ENCODE assay signal across 21 mouse cellular contexts in genomic region chr13:63879105-63879863, GRCm38 (mm10).
DNase-seq lines count a peak whose midpoint lies in the region; ATAC-seq and TF ChIP-seq lines count a peak whose summit lies in the region.
"Had no signal": no experiment of that assay in that cellular context is flagged by ENCODE, and none has a peak within 500 bp of the region (broad histone marks: within the 10 kb centered on the region; RNA-seq: fewer than 3 reads in every experiment).

No protein-coding gene starts in this region.

- no peak overlapping the region for H3K27ac ChIP-seq in forebrain, embryonic 13.5 days
- H3K27ac ChIP-seq in forebrain, embryonic 16.5 days (ENCODE audit: low read length), result no peak overlapping the region
- no peak overlapping the region; the same call in 1 of the 2 replicates for H3K27ac ChIP-seq in midbrain, embryonic 11.5 days (ENCODE audit: low read depth, low read length)
- H3K27ac ChIP-seq in midbrain, postnatal 0 days (ENCODE audit: low read depth, low read length), result no peak overlapping the region
- H3K27ac ChIP-seq in embryonic facial prominence, embryonic 13.5 days, result no peak overlapping the region
- 0 out of 2 replicates have a peak overlapping the region, but pooled peaks have one; percentile 7 for H3K27ac ChIP-seq in stomach, embryonic 14.5 days (ENCODE audit: low read length)
- H3K27ac ChIP-seq: forebrain, embryonic 10.5 days had no signal

- peak; percentile 58; the same call in 1 of the 2 replicates for ATAC-seq in forebrain, embryonic 13.5 days
- no peak; the same call in 1 of the 2 replicates for ATAC-seq in forebrain, embryonic 16.5 days
- ATAC-seq in midbrain, embryonic 11.5 days (ENCODE audit: low FRiP score), result peak; percentile 48; the same call in 1 of the 2 replicates
- no peak for ATAC-seq in midbrain, postnatal 0 days (ENCODE audit: low FRiP score)
- ATAC-seq in embryonic facial prominence, embryonic 13.5 days (ENCODE audit: insufficient number of reproducible peaks, insufficient read depth, low FRiP score, low TSS enrichment, low read depth), result peak; percentile 56; the same call in 1 of the 2 replicates
- peak; percentile 61 for ATAC-seq in stomach, embryonic 14.5 days (ENCODE audit: insufficient number of reproducible peaks, insufficient read depth, low FRiP score, low read depth)
- ATAC-seq: hindbrain, embryonic 16.5 days; intestine, postnatal 0 days; Patski had no signal

- no peak overlapping the region for H3K9ac ChIP-seq in forebrain, embryonic 13.5 days
- H3K9ac ChIP-seq in forebrain, embryonic 16.5 days (replicated peaks; ENCODE audit: low read depth, low read length), result no peak overlapping the region
- H3K9ac ChIP-seq in midbrain, embryonic 11.5 days (ENCODE audit: low read length), result no peak overlapping the region
- no peak overlapping the region for H3K9ac ChIP-seq in midbrain, postnatal 0 days (replicated peaks; ENCODE audit: low read length, poor library complexity, severe bottlenecking)
- no peak overlapping the region for H3K9ac ChIP-seq in embryonic facial prominence, embryonic 13.5 days
- H3K9ac ChIP-seq in stomach, embryonic 14.5 days (replicated peaks; ENCODE audit: low read depth, low read length), result no peak overlapping the region

- no peaks in the 10 kb centered on the region for H3K36me3 ChIP-seq in forebrain, embryonic 13.5 days (ENCODE audit: poor library complexity, severe bottlenecking)
- no peaks in the 10 kb centered on the region for H3K36me3 ChIP-seq in forebrain, embryonic 16.5 days (ENCODE audit: control insufficient read depth, insufficient read depth)
- no peaks in the 10 kb centered on the region for H3K36me3 ChIP-seq in midbrain, embryonic 11.5 days (ENCODE audit: control insufficient read depth, insufficient read depth, low read length)
- no peaks in the 10 kb centered on the region for H3K36me3 ChIP-seq in midbrain, postnatal 0 days (ENCODE audit: insufficient read depth, low read length)
- peaks cover 4% of the 10 kb centered on the region; the same call in 1 of the 2 replicates for H3K36me3 ChIP-seq in embryonic facial prominence, embryonic 13.5 days
- H3K36me3 ChIP-seq in stomach, embryonic 14.5 days (ENCODE audit: control insufficient read depth, insufficient read depth, low read length), result no peaks in the 10 kb centered on the region

- TF ChIP-seq CTCF in midbrain, postnatal 0 days (IDR thresholded peaks at IDR 0.05), result no peak

- H3K9me3 ChIP-seq in forebrain, embryonic 13.5 days (replicated peaks), result no peaks in the 10 kb centered on the region
- no peaks in the 10 kb centered on the region for H3K9me3 ChIP-seq in forebrain, embryonic 16.5 days (ENCODE audit: control insufficient read depth, low read length)
- H3K9me3 ChIP-seq in midbrain, embryonic 11.5 days (ENCODE audit: control insufficient read depth, low read length), result no peaks in the 10 kb centered on the region
- no peaks in the 10 kb centered on the region for H3K9me3 ChIP-seq in midbrain, postnatal 0 days (ENCODE audit: low read length)
- no peaks in the 10 kb centered on the region for H3K9me3 ChIP-seq in embryonic facial prominence, embryonic 13.5 days
- no peaks in the 10 kb centered on the region for H3K9me3 ChIP-seq in stomach, embryonic 14.5 days (ENCODE audit: control insufficient read depth, low read depth, low read length)
- H3K9me3 ChIP-seq: forebrain, embryonic 10.5 days; G1E had no signal

- no peak overlapping the region for H3K4me2 ChIP-seq in forebrain, embryonic 13.5 days
- no peak overlapping the region for H3K4me2 ChIP-seq in forebrain, embryonic 16.5 days (ENCODE audit: low read length)
- H3K4me2 ChIP-seq in midbrain, embryonic 11.5 days, result no peak overlapping the region
- no peak overlapping the region for H3K4me2 ChIP-seq in midbrain, postnatal 0 days (ENCODE audit: low read depth, low read length, poor library complexity, severe bottlenecking)
- H3K4me2 ChIP-seq in embryonic facial prominence, embryonic 13.5 days, result no peak overlapping the region
- H3K4me2 ChIP-seq in stomach, embryonic 14.5 days (replicated peaks; ENCODE audit: low read depth, low read length), result no peak overlapping the region
- H3K4me2 ChIP-seq: heart, embryonic 11.5 days had no signal

- no peaks in the 10 kb centered on the region for H3K27me3 ChIP-seq in forebrain, embryonic 13.5 days
- H3K27me3 ChIP-seq in forebrain, embryonic 16.5 days (replicated peaks; ENCODE audit: control insufficient read depth, insufficient read depth, low read length), result no peaks in the 10 kb centered on the region
- H3K27me3 ChIP-seq in midbrain, embryonic 11.5 days (ENCODE audit: control insufficient read depth, insufficient read depth, low read length), result no peaks in the 10 kb centered on the region
- H3K27me3 ChIP-seq in midbrain, postnatal 0 days (ENCODE audit: insufficient read depth, low read length), result no peaks in the 10 kb centered on the region
- no peaks in the 10 kb centered on the region for H3K27me3 ChIP-seq in embryonic facial prominence, embryonic 13.5 days
- no peaks in the 10 kb centered on the region for H3K27me3 ChIP-seq in stomach, embryonic 14.5 days (ENCODE audit: control insufficient read depth, insufficient read depth, low read length)
- H3K27me3 ChIP-seq: CH12.LX, Patski had no signal

- H3K4me1 ChIP-seq in forebrain, embryonic 13.5 days, result peaks cover 13% of the 10 kb centered on the region
- H3K4me1 ChIP-seq in forebrain, embryonic 16.5 days (replicated peaks; ENCODE audit: control insufficient read depth, insufficient read depth, low read length), result peaks cover 4% of the 10 kb centered on the region; the same call in 1 of the 2 replicates
- H3K4me1 ChIP-seq in midbrain, embryonic 11.5 days (ENCODE audit: control insufficient read depth, insufficient read depth, low read length), result peaks cover 10% of the 10 kb centered on the region
- no peaks in the 10 kb centered on the region for H3K4me1 ChIP-seq in midbrain, postnatal 0 days (ENCODE audit: insufficient read depth, low read length)
- 0 out of 2 replicates have a peak, but pooled peaks cover 9% of the 10 kb centered on the region for H3K4me1 ChIP-seq in embryonic facial prominence, embryonic 13.5 days
- H3K4me1 ChIP-seq in stomach, embryonic 14.5 days (ENCODE audit: control insufficient read depth, insufficient read depth, low read length), result 0 out of 2 replicates have a peak, but pooled peaks cover 8% of the 10 kb centered on the region

- no peak overlapping the region for H3K4me3 ChIP-seq in forebrain, embryonic 13.5 days
- no peak overlapping the region for H3K4me3 ChIP-seq in forebrain, embryonic 16.5 days (replicated peaks; ENCODE audit: low read length)
- H3K4me3 ChIP-seq in midbrain, embryonic 11.5 days (ENCODE audit: low read depth, low read length), result no peak overlapping the region
- no peak overlapping the region for H3K4me3 ChIP-seq in midbrain, postnatal 0 days (ENCODE audit: low read depth, low read length)
- no peak overlapping the region for H3K4me3 ChIP-seq in embryonic facial prominence, embryonic 13.5 days
- H3K4me3 ChIP-seq in stomach, embryonic 14.5 days (ENCODE audit: low read depth, low read length), result no peak overlapping the region
- H3K4me3 ChIP-seq: forebrain, embryonic 10.5 days had no signal

- WGBS in forebrain, embryonic 13.5 days, result 16% methylated on average over 1 of the region's 1 CpGs
- WGBS in forebrain, embryonic 16.5 days, result 10% methylated on average over 1 of the region's 1 CpGs
- WGBS in midbrain, embryonic 11.5 days, result 41% methylated on average over 1 of the region's 1 CpGs
- WGBS in midbrain, postnatal 0 days, result 32% methylated on average over 1 of the region's 1 CpGs
- 66% methylated on average over 1 of the region's 1 CpGs for WGBS in embryonic facial prominence, embryonic 13.5 days
- 28% methylated on average over 1 of the region's 1 CpGs for WGBS in stomach, embryonic 14.5 days

- no peak for DNase-seq in midbrain, embryonic 11.5 days (ENCODE audit: low spot score, missing footprints)
- DNase-seq in midbrain, postnatal 0 days (ENCODE audit: low spot score), result no peak
- DNase-seq in adipocyte (ENCODE audit: low spot score), result no peak
- no peak for DNase-seq in kidney, adult 11 months
- DNase-seq: adrenal gland, adult 8-10 months; cerebellum, adult 2 months; cerebellum, postnatal 25 days; gastrocnemius, postnatal 10 days; heart, adult 11 months; lung, postnatal 4 days had no signal

Comparison
In these comparisons a context has a peak if more than half of its experiments do, and no peak if none do; other contexts are left out.
1. ATAC-seq: peak in forebrain, embryonic 13.5 days (single experiment), midbrain, embryonic 11.5 days (single experiment), embryonic facial prominence, embryonic 13.5 days (single experiment) and stomach, embryonic 14.5 days (single experiment); none in forebrain, embryonic 16.5 days (single experiment) and midbrain, postnatal 0 days (single experiment).